Mouse (Mus musculus): ENCODE measurements around the gene Fam49a. TPM values are rescaled to one million over a fixed set of nuclear protein-coding genes. Genes with fewer than 3 reads are reported as not detected.

The Fam49a gene
- polyA plus RNA-seq, 1 experiment from 2014 or later = 14.4 TPM

- ATAC-seq (ENCODE audit: low FRiP score) = no peak
- Histone ChIP-seq H3K27me3 (ENCODE audit: control insufficient read depth, insufficient read depth, low read length) (no peaks in the 10 kb centered on the region), H3K4me2 (no peak overlapping the region), H3K36me3 (ENCODE audit: control insufficient read depth, insufficient read depth, low read length) (no peaks in the 10 kb centered on the region), H3K4me1 (ENCODE audit: control insufficient read depth, insufficient read depth, low read length) (no peaks in the 10 kb centered on the region), H3K9ac (ENCODE audit: low read length) (no peak overlapping the region), H3K4me3 (ENCODE audit: low read depth, low read length) (no peak overlapping the region), H3K9me3 (ENCODE audit: control insufficient read depth, low read length) (no peaks in the 10 kb centered on the region), H3K27ac (ENCODE audit: low read depth, low read length) (no peak overlapping the region)
- DNase-seq (ENCODE audit: low spot score, missing footprints) = peak; percentile 65
- 89% methylated on average over 5 of the region's 5 CpGs for WGBS
These were observed 32.6 kb downstream of the Fam49a start for GRCm38 (mm10) chr12:12294380-12295171.

GRCm38 (mm10) chr12:12298451-12298850, 36.5 kb downstream of the Fam49a start:
- H3K27me3 ChIP-seq (ENCODE audit: control insufficient read depth, insufficient read depth, low read length) = no peaks in the 10 kb centered on the region
- no peaks in the 10 kb centered on the region for H3K9me3 ChIP-seq (ENCODE audit: control insufficient read depth, low read length)
- no peak overlapping the region for H3K27ac ChIP-seq (ENCODE audit: low read depth, low read length)
- H3K36me3 ChIP-seq (ENCODE audit: control insufficient read depth, insufficient read depth, low read length) = no peaks in the 10 kb centered on the region
- H3K9ac ChIP-seq (ENCODE audit: low read length) = no peak overlapping the region
- H3K4me2 ChIP-seq = no peak overlapping the region
- no peak overlapping the region for H3K4me3 ChIP-seq (ENCODE audit: low read depth, low read length)
- no peaks in the 10 kb centered on the region for H3K4me1 ChIP-seq (ENCODE audit: control insufficient read depth, insufficient read depth, low read length)
- DNase-seq (ENCODE audit: low spot score, missing footprints) = peak; percentile 49
- WGBS = 89% methylated on average over 7 of the region's 7 CpGs
- ATAC-seq (ENCODE audit: low FRiP score) = no peak

- no peaks in the 10 kb centered on the region for H3K36me3 ChIP-seq (ENCODE audit: control insufficient read depth, insufficient read depth, low read length)
- H3K27ac ChIP-seq (ENCODE audit: low read depth, low read length) = no peak overlapping the region
- no peak overlapping the region for H3K4me3 ChIP-seq (ENCODE audit: low read depth, low read length)
- WGBS = 84% methylated on average over 2 of the region's 2 CpGs
- H3K9me3 ChIP-seq (ENCODE audit: control insufficient read depth, low read length) = no peaks in the 10 kb centered on the region
- DNase-seq (ENCODE audit: low spot score, missing footprints) (no peak), ATAC-seq (ENCODE audit: low FRiP score) (no peak)
- no peaks in the 10 kb centered on the region for H3K27me3 ChIP-seq (ENCODE audit: control insufficient read depth, insufficient read depth, low read length)
- H3K4me2 ChIP-seq = no peak overlapping the region
- H3K4me1 ChIP-seq (ENCODE audit: control insufficient read depth, insufficient read depth, low read length) = no peaks in the 10 kb centered on the region
- H3K9ac ChIP-seq (ENCODE audit: low read length) = no peak overlapping the region
These were observed 37.4 kb downstream of the Fam49a start for GRCm38 (mm10) chr12:12299303-12299702.

DNA sequence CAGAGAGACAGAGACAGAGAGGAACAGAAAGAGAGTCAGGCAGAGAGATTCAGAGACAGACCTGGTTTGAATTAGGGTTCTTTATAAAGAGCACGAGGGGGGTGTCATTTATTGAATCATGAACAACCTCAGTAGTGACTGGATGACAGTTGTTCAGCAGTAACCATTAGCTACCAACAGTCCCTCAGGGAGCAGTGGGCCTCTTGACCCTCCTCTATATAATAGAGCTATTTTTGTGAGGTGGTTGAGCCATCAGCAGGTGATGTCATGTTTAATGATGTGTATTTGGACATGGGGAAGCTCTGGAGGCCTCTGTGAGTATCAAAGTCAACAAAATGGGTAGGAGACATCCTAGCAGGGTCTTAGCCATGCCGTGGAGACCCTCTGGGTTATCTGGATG, 39.2 kb downstream of the Fam49a start:
- Histone ChIP-seq H3K9ac (ENCODE audit: low read length) (no peak overlapping the region), H3K4me1 (ENCODE audit: control insufficient read depth, insufficient read depth, low read length) (no peaks in the 10 kb centered on the region), H3K9me3 (ENCODE audit: control insufficient read depth, low read length) (no peaks in the 10 kb centered on the region), H3K27me3 (ENCODE audit: control insufficient read depth, insufficient read depth, low read length) (no peaks in the 10 kb centered on the region), H3K27ac (ENCODE audit: low read depth, low read length) (no peak overlapping the region), H3K4me2 (no peak overlapping the region), H3K4me3 (ENCODE audit: low read depth, low read length) (no peak overlapping the region), H3K36me3 (ENCODE audit: control insufficient read depth, insufficient read depth, low read length) (no peaks in the 10 kb centered on the region)
- ATAC-seq (ENCODE audit: low FRiP score) (no peak), DNase-seq (ENCODE audit: low spot score, missing footprints) (no peak)
- 79% methylated on average over 2 of the region's 2 CpGs for WGBS

DNA sequence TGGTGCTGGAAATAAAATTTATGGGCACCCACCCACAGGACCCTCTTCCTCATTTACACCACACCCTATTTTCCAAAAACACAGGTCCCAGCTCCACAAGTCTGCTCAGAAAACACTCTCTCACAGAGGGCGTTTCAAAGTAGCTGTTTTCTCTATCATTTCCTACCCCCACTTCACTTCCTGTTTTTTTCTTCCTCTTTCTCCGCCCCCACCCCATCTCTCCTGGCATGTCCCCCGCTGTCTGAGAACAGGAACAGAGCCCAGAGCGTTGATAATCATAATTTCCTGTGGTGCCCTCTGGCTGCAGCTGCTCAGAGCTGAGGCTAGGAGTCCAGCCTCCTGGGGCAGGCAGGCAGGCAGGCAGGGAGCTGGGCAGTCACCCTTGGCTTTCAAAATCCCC, 39.9 kb downstream of the Fam49a start:
- Histone ChIP-seq H3K27ac (ENCODE audit: low read depth, low read length) (no peak overlapping the region), H3K27me3 (ENCODE audit: control insufficient read depth, insufficient read depth, low read length) (no peaks in the 10 kb centered on the region), H3K9me3 (ENCODE audit: control insufficient read depth, low read length) (no peaks in the 10 kb centered on the region), H3K4me1 (ENCODE audit: control insufficient read depth, insufficient read depth, low read length) (no peaks in the 10 kb centered on the region), H3K4me2 (no peak overlapping the region), H3K4me3 (ENCODE audit: low read depth, low read length) (no peak overlapping the region), H3K9ac (ENCODE audit: low read length) (no peak overlapping the region), H3K36me3 (ENCODE audit: control insufficient read depth, insufficient read depth, low read length) (no peaks in the 10 kb centered on the region)
- no peak for DNase-seq (ENCODE audit: low spot score, missing footprints)
- ATAC-seq (ENCODE audit: low FRiP score) = no peak
- WGBS = 59% methylated on average over 4 of the region's 4 CpGs

- ATAC-seq (ENCODE audit: low FRiP score) = no peak
- DNase-seq (ENCODE audit: low spot score, missing footprints) = no peak
- H3K9ac ChIP-seq (ENCODE audit: low read length) = no peak overlapping the region
- H3K4me3 ChIP-seq (ENCODE audit: low read depth, low read length) = no peak overlapping the region
- H3K4me1 ChIP-seq (ENCODE audit: control insufficient read depth, insufficient read depth, low read length) = no peaks in the 10 kb centered on the region
- 89% methylated on average over 3 of the region's 3 CpGs for WGBS
- no peaks in the 10 kb centered on the region for H3K36me3 ChIP-seq (ENCODE audit: control insufficient read depth, insufficient read depth, low read length)
- no peaks in the 10 kb centered on the region for H3K9me3 ChIP-seq (ENCODE audit: control insufficient read depth, low read length)
- no peaks in the 10 kb centered on the region for H3K27me3 ChIP-seq (ENCODE audit: control insufficient read depth, insufficient read depth, low read length)
- no peak overlapping the region for H3K27ac ChIP-seq (ENCODE audit: low read depth, low read length)
- no peak overlapping the region for H3K4me2 ChIP-seq
These were observed 44.3 kb downstream of the Fam49a start for GRCm38 (mm10) chr12:12306214-12306613.

GRCm38 (mm10) chr12:12306814-12307213, 44.9 kb downstream of the Fam49a start:
- Histone ChIP-seq H3K9me3 (ENCODE audit: control insufficient read depth, low read length) (no peaks in the 10 kb centered on the region), H3K9ac (ENCODE audit: low read length) (no peak overlapping the region), H3K4me2 (no peak overlapping the region), H3K4me3 (ENCODE audit: low read depth, low read length) (no peak overlapping the region), H3K27ac (ENCODE audit: low read depth, low read length) (no peak overlapping the region), H3K36me3 (ENCODE audit: control insufficient read depth, insufficient read depth, low read length) (no peaks in the 10 kb centered on the region), H3K4me1 (ENCODE audit: control insufficient read depth, insufficient read depth, low read length) (no peaks in the 10 kb centered on the region), H3K27me3 (ENCODE audit: control insufficient read depth, insufficient read depth, low read length) (no peaks in the 10 kb centered on the region)
- WGBS = 89% methylated on average over 6 of the region's 6 CpGs
- no peak for ATAC-seq (ENCODE audit: low FRiP score)
- no peak for DNase-seq (ENCODE audit: low spot score, missing footprints)

- ATAC-seq (ENCODE audit: low FRiP score) (no peak), DNase-seq (ENCODE audit: low spot score, missing footprints) (no peak)
- H3K9me3 ChIP-seq (ENCODE audit: control insufficient read depth, low read length) = no peaks in the 10 kb centered on the region
- no peaks in the 10 kb centered on the region for H3K27me3 ChIP-seq (ENCODE audit: control insufficient read depth, insufficient read depth, low read length)
- H3K27ac ChIP-seq (ENCODE audit: low read depth, low read length) = no peak overlapping the region
- H3K4me3 ChIP-seq (ENCODE audit: low read depth, low read length) = no peak overlapping the region
- 91% methylated on average over 8 of the region's 8 CpGs for WGBS
- no peaks in the 10 kb centered on the region for H3K4me1 ChIP-seq (ENCODE audit: control insufficient read depth, insufficient read depth, low read length)
- no peaks in the 10 kb centered on the region for H3K36me3 ChIP-seq (ENCODE audit: control insufficient read depth, insufficient read depth, low read length)
- H3K4me2 ChIP-seq = no peak overlapping the region
- no peak overlapping the region for H3K9ac ChIP-seq (ENCODE audit: low read length)
These were observed 45.3 kb downstream of the Fam49a start for GRCm38 (mm10) chr12:12307245-12307644.

DNA sequence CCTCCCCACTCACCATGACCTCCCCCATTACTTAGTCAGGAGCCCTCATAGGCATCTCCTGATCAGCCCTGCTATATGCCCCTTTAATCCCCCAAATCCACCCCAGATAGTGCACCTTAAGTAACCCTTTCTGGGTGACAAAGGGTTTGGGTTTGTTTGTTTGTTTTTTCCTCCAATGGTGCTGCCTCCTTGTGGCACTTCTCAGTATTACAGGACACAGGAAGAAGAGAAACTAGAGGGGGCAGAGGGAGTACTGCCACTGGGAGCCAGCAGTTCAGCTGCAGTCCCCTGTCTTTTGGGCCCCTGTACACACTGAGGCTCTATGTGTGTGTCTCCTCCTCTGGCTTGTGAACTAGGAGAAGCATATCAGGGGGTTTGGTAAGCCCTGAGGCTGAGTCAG, 51.5 kb downstream of the Fam49a start:
- H3K27ac ChIP-seq (ENCODE audit: low read depth, low read length) = no peak overlapping the region
- ATAC-seq (ENCODE audit: low FRiP score) (no peak), DNase-seq (ENCODE audit: low spot score, missing footprints) (peak; percentile 91)
- H3K9me3 ChIP-seq (ENCODE audit: control insufficient read depth, low read length) = no peaks in the 10 kb centered on the region
- H3K9ac ChIP-seq (ENCODE audit: low read length) = no peak overlapping the region
- H3K4me1 ChIP-seq (ENCODE audit: control insufficient read depth, insufficient read depth, low read length) = peaks cover 12% of the 10 kb centered on the region
- H3K4me3 ChIP-seq (ENCODE audit: low read depth, low read length) = no peak overlapping the region
- H3K4me2 ChIP-seq = no peak overlapping the region
- H3K36me3 ChIP-seq (ENCODE audit: control insufficient read depth, insufficient read depth, low read length) = no peaks in the 10 kb centered on the region
- H3K27me3 ChIP-seq (ENCODE audit: control insufficient read depth, insufficient read depth, low read length) = no peaks in the 10 kb centered on the region

Data from midbrain, embryonic 11.5 days (tissue).